Mouse (Mus musculus): Measurements from ENCODE around the gene Sun1. TPM values are rescaled to one million over a fixed set of nuclear protein-coding genes. Genes with fewer than 3 reads are reported as not detected.

Sun1 gene
- total RNA-seq, 2 experiments from 2014 or later, result 59.5 to 78.6 TPM

DNA sequence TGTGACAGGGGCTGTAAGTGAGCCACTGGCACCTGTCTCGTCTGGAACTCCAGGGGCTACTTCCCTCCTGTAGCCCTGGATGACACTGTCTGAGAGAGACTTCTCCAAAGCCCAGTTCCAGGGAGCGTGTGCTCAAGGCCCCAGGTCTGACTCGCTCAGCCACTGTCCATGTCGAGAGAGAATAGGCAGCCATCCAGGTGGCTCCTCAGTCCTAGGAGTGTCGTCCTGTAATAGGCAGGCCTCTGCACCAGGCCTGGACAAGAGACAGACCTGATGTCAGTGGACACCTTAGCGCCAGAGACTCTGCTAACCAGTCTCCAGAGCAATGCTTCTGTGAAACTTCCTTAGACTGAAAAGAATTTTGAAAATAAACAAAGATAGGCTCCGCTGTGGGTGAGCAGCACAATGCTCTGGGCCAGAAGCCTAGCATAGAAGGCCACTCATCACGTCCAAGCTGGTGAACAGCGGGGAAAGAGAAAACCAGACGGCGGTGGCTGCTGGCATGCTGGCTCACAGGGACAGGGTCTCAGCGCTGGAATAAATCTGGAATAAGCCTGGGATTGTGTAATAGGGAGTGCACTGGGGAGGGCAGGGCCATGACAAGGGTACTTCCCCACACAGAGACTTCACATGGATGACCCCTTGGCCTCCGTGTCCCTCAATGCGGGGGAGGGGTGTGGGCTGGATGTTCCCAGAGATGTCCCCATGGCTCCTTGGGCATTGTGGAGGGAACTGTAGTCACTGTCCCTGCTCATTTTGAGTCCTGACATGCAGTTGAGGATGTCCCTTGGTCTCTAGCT is 85.9 kb downstream of the Sun1 start:
- DNase-seq, result peak; percentile 30

DNA sequence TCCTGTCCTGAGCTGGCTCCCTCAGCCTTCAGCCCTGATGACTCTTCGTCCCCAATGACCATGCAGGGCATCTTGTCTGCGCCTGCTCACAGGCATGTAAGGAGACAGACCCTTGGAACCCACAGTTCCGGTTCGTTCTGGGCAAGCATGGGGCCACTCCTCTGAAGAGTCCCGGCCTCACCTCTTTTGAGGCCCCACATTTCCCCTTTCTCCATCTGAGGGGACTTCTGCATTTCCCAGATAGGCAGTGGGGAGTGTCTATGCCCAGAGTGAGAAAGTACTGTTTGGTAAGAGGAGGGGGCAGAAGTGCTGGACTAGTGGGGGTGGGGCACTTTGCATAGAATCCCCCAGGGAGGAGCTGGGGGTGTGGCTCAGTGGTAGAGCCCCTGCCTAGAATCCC is 86.7 kb downstream of the Sun1 start:
- no peak for DNase-seq

GRCm38 (mm10) chr5:139287787-139288186 is 87.3 kb downstream of the Sun1 start:
- no peak for DNase-seq

DNA sequence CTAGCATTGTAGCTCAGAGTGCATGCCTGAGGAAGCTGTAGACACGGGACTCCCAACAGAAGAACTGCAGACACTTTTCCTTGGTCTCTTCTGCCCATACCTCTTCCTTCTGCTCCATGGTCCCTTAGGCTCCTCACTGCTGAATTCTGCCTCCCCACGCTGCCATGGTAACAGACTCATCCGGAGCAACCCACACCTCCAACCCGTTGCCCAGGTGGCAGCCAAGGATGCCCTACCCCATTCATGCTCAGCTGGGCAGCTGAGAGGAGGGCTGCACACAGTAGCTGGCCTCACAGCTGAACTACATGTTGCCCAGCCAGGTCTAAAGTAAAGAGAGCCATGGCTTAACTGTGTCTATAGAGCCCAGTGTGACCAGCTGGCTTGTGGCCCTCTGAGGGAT is 88.2 kb downstream of the Sun1 start:
- DNase-seq, result no peak

DNA sequence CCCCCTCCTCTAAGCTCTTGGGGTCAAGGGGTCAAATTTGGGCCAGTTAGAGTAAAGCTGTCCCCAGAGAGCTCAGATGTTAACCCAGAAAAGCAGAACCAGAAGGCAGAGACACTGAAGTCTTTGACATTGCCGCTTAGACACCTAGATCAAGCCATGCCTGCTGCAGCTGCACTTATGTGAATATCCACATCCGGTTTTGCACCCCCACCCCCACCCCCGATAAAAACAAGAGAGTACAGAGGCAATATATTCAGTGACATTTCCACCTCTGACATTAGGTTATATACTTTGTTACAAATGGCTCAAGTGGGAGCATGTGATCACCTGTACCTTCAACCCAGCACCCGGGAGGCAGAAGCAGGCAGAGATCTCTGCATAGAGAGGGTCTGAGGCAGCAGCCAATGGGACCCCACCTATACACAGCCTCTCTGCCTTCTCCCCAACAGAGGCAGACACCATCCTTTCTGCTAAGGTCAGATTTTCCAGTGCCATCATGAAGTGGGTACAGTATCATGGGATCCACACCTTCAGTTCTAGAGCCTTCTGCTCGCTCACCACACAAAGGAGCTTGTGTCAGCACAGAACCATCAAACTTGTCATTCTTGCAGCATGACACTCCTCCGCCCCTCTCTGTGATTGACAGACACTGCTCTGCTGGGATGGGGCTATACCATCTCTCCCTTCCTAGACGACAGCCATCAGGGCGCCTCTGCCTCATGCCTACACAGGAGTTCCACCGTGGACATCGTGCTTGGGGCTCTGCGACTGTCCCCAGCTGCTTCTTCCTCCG is 90.2 kb downstream of the Sun1 start:
- DNase-seq, result no peak

DNA sequence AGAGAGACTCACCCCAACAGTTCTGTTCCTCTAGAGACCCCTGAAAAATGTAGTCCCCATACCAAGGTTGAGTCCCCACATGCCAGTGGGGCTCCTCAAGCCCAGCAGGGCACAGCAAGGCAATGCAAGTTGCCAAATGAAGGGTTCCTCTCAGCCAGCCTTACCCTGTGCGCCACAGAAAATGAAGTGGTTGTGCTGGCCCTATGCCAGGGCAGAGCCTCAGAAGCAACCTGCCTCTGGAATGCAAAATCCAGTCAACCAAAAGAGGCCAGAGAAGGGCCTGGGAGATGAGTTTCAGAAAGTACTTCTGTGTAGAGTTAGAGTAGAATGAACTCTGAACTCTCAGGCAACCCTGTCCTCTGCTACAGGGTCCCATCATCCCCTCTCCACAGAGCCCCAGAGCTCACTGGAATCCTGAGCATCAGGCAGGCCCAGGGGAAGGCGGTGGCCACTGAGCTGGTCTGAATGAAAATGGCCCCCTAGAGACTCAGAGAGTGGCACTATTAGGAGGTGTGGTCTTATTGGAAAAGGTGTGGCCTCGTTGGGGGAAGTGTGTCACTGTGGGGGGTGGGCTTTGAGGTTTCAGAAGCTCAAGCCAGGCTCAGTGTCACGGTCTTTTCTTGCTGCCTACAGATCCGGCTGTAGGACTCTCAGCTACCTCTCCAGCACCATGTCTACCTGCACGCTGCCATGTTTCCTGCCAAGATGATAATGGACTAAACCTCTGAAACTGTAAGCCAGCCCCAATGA is 91.5 kb downstream of the Sun1 start:
- DNase-seq, result peak; percentile 37

GRCm38 (mm10) chr5:139294089-139294488 is 93.7 kb downstream of the Sun1 start:
- no peak for DNase-seq

- DNase-seq, result no peak
These were observed 96.7 kb downstream of the Sun1 start for GRCm38 (mm10) chr5:139297092-139297491.

DNA sequence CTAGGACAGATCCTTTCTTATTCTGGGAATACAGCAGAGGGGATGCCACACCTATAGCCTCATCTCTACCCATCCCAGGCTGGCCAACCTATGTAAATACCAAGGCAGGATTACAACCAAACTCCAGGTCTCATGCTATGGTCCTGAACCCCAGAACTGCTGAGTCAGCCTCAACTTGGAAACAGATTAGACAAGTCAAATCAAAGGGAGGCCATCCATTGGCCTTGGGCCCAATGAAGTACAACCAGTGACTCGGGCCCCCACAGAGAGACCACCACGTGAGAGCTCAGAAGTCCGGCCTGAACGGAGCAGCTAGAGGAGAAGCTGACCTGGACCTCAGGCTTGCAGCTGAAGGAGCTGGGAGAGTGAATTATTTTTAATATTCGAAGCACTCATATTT is 97.3 kb downstream of the Sun1 start:
- DNase-seq, result no peak

Other genes with a start within 250 kb of the Sun1 start
- gene Pdgfa, start 203.3 kb upstream of the Sun1 start, total RNA-seq (2021), result 10 to 100 TPM; 22.0 to 23.3 TPM
- gene Prkar1b, start 50.6 kb upstream of the Sun1 start, total RNA-seq (2021), result 10 to 100 TPM; 14.9 to 24.9 TPM
- 10 to 100 TPM; 15.9 to 19.1 TPM for gene Dnaaf5, start 50.4 kb upstream of the Sun1 start, total RNA-seq (2021)
- 10 to 100 TPM; 69.6 to 82.9 TPM for gene Get4, start 51.7 kb downstream of the Sun1 start, total RNA-seq (2021)
- gene Adap1, start 125.0 kb downstream of the Sun1 start, total RNA-seq (2021), result 1 to 10 TPM; 5.9 to 7.5 TPM
- 10 to 100 TPM; 81.5 to 84.7 TPM for gene Cox19, start 150.8 kb downstream of the Sun1 start, total RNA-seq (2021)
- gene Cyp2w1, start 152.0 kb downstream of the Sun1 start, total RNA-seq (2021), result not detected
- gene Gpr146, start 177.1 kb downstream of the Sun1 start, total RNA-seq (2021), result 10 to 100 TPM; 12.0 to 13.2 TPM
- under 1 TPM; 0.81 to 0.91 TPM for gene C130050O18Rik, start 204.6 kb downstream of the Sun1 start, total RNA-seq (2021)
- gene Gper1, start 222.5 kb downstream of the Sun1 start, total RNA-seq (2021), result 1 to 10 TPM; 4.1 to 5.6 TPM

Data from adrenal gland, postnatal 10 days (tissue).